Mouse (Mus musculus): ENCODE data around the gene Prr5. TPM values are rescaled to one million over a fixed set of nuclear protein-coding genes. Genes with fewer than 3 reads are reported as not detected.
"Not testable (repeated sequence)": the region's sequence is repeated elsewhere in the genome, so short reads cannot be mapped to it uniquely, and the experiment has no call there.

Gene Prr5
- polyA plus RNA-seq, 1 experiment from 2014 or later: 9.2 TPM

DNA sequence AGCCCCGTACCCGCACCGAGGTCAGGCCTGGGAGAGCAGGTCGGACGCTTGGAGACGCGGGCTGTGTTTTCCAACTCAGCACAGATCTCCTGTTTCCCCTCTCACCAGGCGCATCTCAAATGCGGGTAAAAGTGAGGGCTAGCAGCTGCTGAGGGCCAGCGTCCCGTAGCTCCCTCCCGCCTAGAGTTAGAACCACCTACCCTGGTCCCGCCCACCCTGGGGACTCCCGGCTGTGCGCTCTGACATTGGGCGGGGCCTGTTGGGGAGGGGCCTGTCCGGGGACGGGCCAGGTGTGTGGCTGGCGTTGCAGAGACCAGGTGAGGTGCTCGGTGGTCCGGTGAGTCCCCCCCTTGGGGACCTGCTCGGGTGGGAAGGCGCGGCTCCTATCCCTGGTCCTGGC is 50.4 kb downstream of the Prr5 start, which contains the start of gene Arhgap8:
Gene Arhgap8 (plus strand): TSS at position 262 of the 400 bp plus-strand sequence.
- peak within 1 kb of the TSS; percentile 43 for H3K9ac ChIP-seq (replicated peaks; ENCODE audit: low read depth)
- ATAC-seq: peak; percentile 87

DNA sequence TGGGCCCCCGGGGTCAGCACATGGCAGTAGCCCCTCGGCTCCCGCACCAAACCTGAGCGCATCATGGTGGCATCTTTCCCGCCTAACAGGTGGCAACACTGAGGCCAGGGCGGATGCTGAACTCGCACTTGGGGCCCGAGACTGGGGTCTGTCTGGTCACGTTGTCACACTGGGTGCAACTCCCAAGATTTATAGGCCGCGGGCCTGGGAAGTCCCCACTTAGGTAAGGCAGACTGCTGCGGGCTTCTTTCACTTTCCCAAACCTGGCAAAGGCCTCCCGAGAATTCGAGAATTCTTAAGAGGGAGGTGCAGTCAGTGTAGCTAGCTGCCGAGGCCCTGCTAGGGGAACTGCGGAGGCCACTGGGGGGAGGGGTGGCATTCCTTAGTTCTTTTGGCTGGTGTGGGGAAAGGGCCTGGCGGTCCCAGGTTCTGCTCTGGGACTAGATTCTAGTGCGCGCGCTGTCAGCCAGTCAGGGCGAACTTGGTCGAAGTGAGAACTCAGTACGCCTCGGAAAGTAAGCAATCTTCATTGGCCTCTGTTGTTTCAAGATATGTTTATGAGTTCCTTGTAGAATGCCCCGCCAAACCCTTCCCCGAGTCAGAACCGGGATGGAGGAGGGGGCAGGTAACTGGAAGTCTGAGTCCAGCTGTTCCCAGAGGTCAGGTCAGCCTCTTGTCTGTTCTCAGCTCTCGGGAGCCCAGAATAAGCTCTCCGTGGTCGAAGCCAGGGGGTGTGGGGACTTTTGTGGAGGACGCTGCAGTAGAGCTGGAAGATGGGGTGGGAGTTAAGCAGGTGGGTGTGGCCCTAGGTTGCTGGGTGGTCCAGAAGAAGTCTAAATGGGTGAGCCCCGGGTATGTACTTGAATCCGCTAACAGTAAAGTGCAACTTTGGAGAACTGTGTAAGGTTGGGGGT is 51.1 kb downstream of the Prr5 start:
- H3K9me3 ChIP-seq (ENCODE audit: low read length): no peaks in the 10 kb centered on the region
- peak overlapping the region; percentile 82 for H3K4me2 ChIP-seq (replicated peaks; ENCODE audit: low read depth, low read length)
- H3K36me3 ChIP-seq (ENCODE audit: insufficient read depth, low read length): no peaks in the 10 kb centered on the region
- WGBS: 4% methylated on average over 33 of the region's 33 CpGs
- H3K27me3 ChIP-seq (replicated peaks; ENCODE audit: insufficient read depth, low read length): no peaks in the 10 kb centered on the region
- H3K27ac ChIP-seq (ENCODE audit: low read length): peak overlapping the region; percentile 78
- no peak for TF ChIP-seq EP300 (IDR thresholded peaks at IDR 0.05)
- TF ChIP-seq CTCF (IDR thresholded peaks at IDR 0.05): no peak
- H3K9ac ChIP-seq (replicated peaks; ENCODE audit: low read depth): peak overlapping the region; percentile 43
- DNase-seq (ENCODE audit: low spot score) (peak; percentile 74), ATAC-seq (peak; percentile 71)
- H3K4me3 ChIP-seq (ENCODE audit: low read depth, low read length): peak overlapping the region; percentile 50
- H3K4me1 ChIP-seq (ENCODE audit: insufficient read depth, low read depth, low read length): peaks cover 3% of the 10 kb centered on the region

More for the DNA sequence above, 50.4 kb downstream of the Prr5 start, which contains the start of gene Arhgap8:
- Histone ChIP-seq H3K36me3 (ENCODE audit: insufficient read depth, low read length) (no peaks in the 10 kb centered on the region), H3K4me2 (replicated peaks; ENCODE audit: low read depth, low read length) (peak within 1 kb of the TSS; percentile 82), H3K27ac (ENCODE audit: low read length) (peak within 1 kb of the TSS; percentile 78), H3K4me3 (ENCODE audit: low read depth, low read length) (peak within 1 kb of the TSS; percentile 50), H3K27me3 (replicated peaks; ENCODE audit: insufficient read depth, low read length) (no peaks in the 10 kb centered on the region), H3K4me1 (ENCODE audit: insufficient read depth, low read depth, low read length) (peaks cover 7% of the 10 kb centered on the region), H3K9me3 (ENCODE audit: low read length) (no peaks in the 10 kb centered on the region)
- peak; percentile 85 for DNase-seq (ENCODE audit: low spot score)
- no peak for TF ChIP-seq CTCF (IDR thresholded peaks at IDR 0.05)
- TF ChIP-seq EP300 (IDR thresholded peaks at IDR 0.05): no peak
- 4% methylated on average over 24 of the region's 24 CpGs for WGBS

DNA sequence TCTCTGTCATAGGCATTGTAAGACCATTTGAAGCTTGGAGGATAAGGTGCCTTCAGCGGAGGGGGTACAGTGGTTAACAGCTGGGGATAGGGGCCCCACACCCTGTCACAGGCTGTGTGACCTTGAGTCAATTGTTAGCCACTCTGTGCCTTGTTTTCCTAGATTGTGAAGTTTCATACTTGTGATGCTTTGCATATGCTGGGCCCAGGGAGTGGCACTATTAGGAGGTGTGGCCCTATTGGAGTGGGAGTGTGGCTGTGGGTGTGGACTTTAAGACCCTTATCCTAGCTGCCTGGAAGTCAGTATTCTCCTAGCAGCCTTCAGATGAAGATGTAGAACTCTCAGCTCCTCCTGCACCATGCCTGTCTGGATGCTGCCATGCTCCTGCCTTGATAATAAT is 54.2 kb downstream of the Prr5 start:
- 94% methylated on average over 1 of the region's 1 CpGs for WGBS
- ATAC-seq: 0 out of 2 replicates have a peak, but pooled peaks have one; percentile 24
- peak overlapping the region; percentile 63 for H3K27ac ChIP-seq (ENCODE audit: low read length)

DNA sequence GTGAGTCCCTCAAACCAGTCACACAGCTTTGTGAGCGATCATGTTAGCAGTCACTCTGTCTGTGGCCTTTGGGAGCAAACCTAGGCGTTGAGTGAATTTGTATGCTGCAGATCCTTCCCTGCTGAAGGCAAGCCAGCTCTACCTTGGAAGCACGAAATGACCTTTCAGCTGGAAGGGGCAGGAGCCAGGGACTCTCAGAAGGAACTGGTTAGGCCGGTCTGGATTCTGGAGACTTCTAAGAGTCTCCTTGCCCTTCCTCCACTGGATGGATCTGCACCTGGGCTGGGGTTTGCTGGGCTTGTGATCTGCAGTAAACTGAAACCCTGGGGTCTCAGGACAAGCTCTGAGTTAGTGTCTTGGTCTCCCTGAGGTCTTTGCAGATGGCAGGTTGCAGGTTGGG is 54.8 kb downstream of the Prr5 start:
- DNase-seq (ENCODE audit: low spot score) (peak; percentile 85), ATAC-seq (peak; percentile 78)
- no peak overlapping the region for H3K9ac ChIP-seq (replicated peaks; ENCODE audit: low read depth)
- WGBS: 38% methylated on average over 4 of the region's 4 CpGs
- no peak overlapping the region for H3K27ac ChIP-seq (ENCODE audit: low read length)
- TF ChIP-seq CTCF (IDR thresholded peaks at IDR 0.05): no peak
- peak; percentile 68 for TF ChIP-seq EP300 (IDR thresholded peaks at IDR 0.05)
- H3K9me3 ChIP-seq (ENCODE audit: low read length): no peaks in the 10 kb centered on the region
- peaks cover 3% of the 10 kb centered on the region for H3K4me1 ChIP-seq (ENCODE audit: insufficient read depth, low read depth, low read length)
- H3K4me2 ChIP-seq (replicated peaks; ENCODE audit: low read depth, low read length): no peak overlapping the region
- H3K4me3 ChIP-seq (ENCODE audit: low read depth, low read length): no peak overlapping the region
- H3K27me3 ChIP-seq (replicated peaks; ENCODE audit: insufficient read depth, low read length): no peaks in the 10 kb centered on the region
- H3K36me3 ChIP-seq (ENCODE audit: insufficient read depth, low read length): no peaks in the 10 kb centered on the region

More for the DNA sequence above, 54.2 kb downstream of the Prr5 start:
- H3K36me3 ChIP-seq (ENCODE audit: insufficient read depth, low read length); H3K27me3 ChIP-seq (replicated peaks; ENCODE audit: insufficient read depth, low read length); H3K9ac ChIP-seq (replicated peaks; ENCODE audit: low read depth); H3K4me2 ChIP-seq (replicated peaks; ENCODE audit: low read depth, low read length); H3K4me3 ChIP-seq (ENCODE audit: low read depth, low read length); H3K9me3 ChIP-seq (ENCODE audit: low read length); DNase-seq (ENCODE audit: low spot score); H3K4me1 ChIP-seq (ENCODE audit: insufficient read depth, low read depth, low read length): not testable (repeated sequence)

DNA sequence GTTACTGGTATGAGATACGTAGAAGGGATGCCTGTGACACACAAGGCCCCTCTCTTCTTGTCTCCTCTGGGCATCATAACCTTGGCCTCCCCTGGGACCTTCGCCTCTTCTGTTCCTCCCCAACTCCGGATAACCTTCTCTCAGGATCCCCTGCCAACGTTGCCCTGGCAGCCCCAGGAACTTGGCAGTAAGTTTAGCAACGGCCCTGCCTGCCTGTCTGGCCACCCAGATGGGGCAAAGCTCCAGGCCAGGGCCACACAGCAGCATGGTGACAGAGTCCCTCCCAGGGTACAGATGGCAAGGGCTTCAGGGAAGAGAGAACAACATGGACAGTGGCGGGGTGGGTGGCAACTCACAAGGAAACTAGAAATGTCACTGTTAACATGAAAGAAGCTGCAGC is 60.3 kb downstream of the Prr5 start:
- Histone ChIP-seq H3K4me2 (replicated peaks; ENCODE audit: low read depth, low read length) (no peak overlapping the region), H3K4me1 (ENCODE audit: insufficient read depth, low read depth, low read length) (no peaks in the 10 kb centered on the region), H3K27ac (ENCODE audit: low read length) (no peak overlapping the region), H3K9me3 (ENCODE audit: low read length) (no peaks in the 10 kb centered on the region), H3K27me3 (replicated peaks; ENCODE audit: insufficient read depth, low read length) (no peaks in the 10 kb centered on the region), H3K4me3 (ENCODE audit: low read depth, low read length) (no peak overlapping the region), H3K36me3 (ENCODE audit: insufficient read depth, low read length) (no peaks in the 10 kb centered on the region), H3K9ac (replicated peaks; ENCODE audit: low read depth) (no peak overlapping the region)
- DNase-seq (ENCODE audit: low spot score) (no peak), ATAC-seq (no peak)
- 74% methylated on average over 6 of the region's 6 CpGs for WGBS
- TF ChIP-seq EP300 (IDR thresholded peaks at IDR 0.05) (no peak), CTCF (IDR thresholded peaks at IDR 0.05) (no peak)

DNA sequence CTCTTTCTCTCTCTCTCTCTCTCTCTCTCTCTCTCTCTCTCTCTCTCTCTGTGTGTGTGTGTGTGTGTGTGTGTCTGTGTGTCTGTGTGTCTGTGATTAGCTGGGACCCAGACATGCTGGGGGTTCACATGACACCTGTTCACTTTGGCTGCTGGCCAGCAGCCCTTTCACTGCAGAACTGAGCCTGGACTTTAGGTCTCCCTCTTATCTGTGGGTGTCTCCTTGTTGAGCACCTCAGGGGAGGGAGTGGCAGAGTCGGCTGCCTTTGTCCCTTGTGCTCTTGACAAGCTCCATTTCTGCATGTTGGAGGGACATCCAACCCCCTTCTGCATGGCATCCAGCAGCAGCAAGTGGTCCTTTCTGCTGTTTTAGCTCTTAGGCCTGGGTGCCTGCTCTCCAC is 61.5 kb downstream of the Prr5 start:
- ATAC-seq (no peak), DNase-seq (ENCODE audit: low spot score) (no peak)
- no peaks in the 10 kb centered on the region for H3K36me3 ChIP-seq (ENCODE audit: insufficient read depth, low read length)
- no peak overlapping the region for H3K9ac ChIP-seq (replicated peaks; ENCODE audit: low read depth)
- 53% methylated on average over 1 of the region's 1 CpGs for WGBS
- H3K9me3 ChIP-seq (ENCODE audit: low read length): no peaks in the 10 kb centered on the region
- no peaks in the 10 kb centered on the region for H3K27me3 ChIP-seq (replicated peaks; ENCODE audit: insufficient read depth, low read length)
- H3K4me1 ChIP-seq (ENCODE audit: insufficient read depth, low read depth, low read length): no peaks in the 10 kb centered on the region
- no peak overlapping the region for H3K4me2 ChIP-seq (replicated peaks; ENCODE audit: low read depth, low read length)
- H3K4me3 ChIP-seq (ENCODE audit: low read depth, low read length): no peak overlapping the region
- no peak for TF ChIP-seq CTCF (IDR thresholded peaks at IDR 0.05)
- no peak for TF ChIP-seq EP300 (IDR thresholded peaks at IDR 0.05)
- H3K27ac ChIP-seq (ENCODE audit: low read length): no peak overlapping the region; the same call in 1 of the 2 replicates
